Mouse (Mus musculus) right cerebral cortex, postnatal 14 days (tissue): ENCODE data around the gene Ascc2.
A peak's percentile ranks its signal among the peaks of the same experiment; 100 is the strongest.
"Not testable (repeated sequence)": the region's sequence is repeated elsewhere in the genome, so short reads cannot be mapped to it uniquely, and the experiment has no call there.

Experiments used
- DNase-seq: peaks from one replicate; pipeline ENCODE4 v3.0.0; 2022

Ascc2 gene

GRCm38 (mm10) chr11:4685510-4685909 lies 48.0 kb downstream of the Ascc2 start:
- DNase-seq, result no peak

- DNase-seq, result no peak
These were observed 49.5 kb downstream of the Ascc2 start for GRCm38 (mm10) chr11:4687027-4687426.

- DNase-seq, result no peak
These were observed 50.3 kb downstream of the Ascc2 start for GRCm38 (mm10) chr11:4687874-4688273.

GRCm38 (mm10) chr11:4688632-4689380 lies 51.3 kb downstream of the Ascc2 start:
- DNase-seq, result no peak

- DNase-seq, result no peak
These were observed 52.8 kb downstream of the Ascc2 start for GRCm38 (mm10) chr11:4690353-4690752.

GRCm38 (mm10) chr11:4691213-4691612 lies 53.7 kb downstream of the Ascc2 start:
- DNase-seq, result no peak

- DNase-seq, result no peak
These were observed 54.6 kb downstream of the Ascc2 start for GRCm38 (mm10) chr11:4692162-4692561.

- DNase-seq, result peak; percentile 74
These were observed 59.8 kb downstream of the Ascc2 start for GRCm38 (mm10) chr11:4697043-4697983.

- no peak for DNase-seq
These were observed 63.2 kb downstream of the Ascc2 start for GRCm38 (mm10) chr11:4700726-4701125.

- no peak for DNase-seq
These were observed 66.1 kb downstream of the Ascc2 start for GRCm38 (mm10) chr11:4703688-4704071.

- peak; percentile 92 for DNase-seq
These were observed 66.8 kb downstream of the Ascc2 start, which contains the start of the genes Uqcr10 and Zmat5 for GRCm38 (mm10) chr11:4704072-4704964. Uqcr10 (minus strand) TSS chr11:4704342. Zmat5 (plus strand) TSS chr11:4704678.

GRCm38 (mm10) chr11:4705178-4705577 lies 67.6 kb downstream of the Ascc2 start:
- DNase-seq, result no peak

GRCm38 (mm10) chr11:4710188-4710587 lies 72.6 kb downstream of the Ascc2 start:
- not testable (repeated sequence) for DNase-seq

GRCm38 (mm10) chr11:4712822-4713221 lies 75.3 kb downstream of the Ascc2 start:
- DNase-seq, result no peak

GRCm38 (mm10) chr11:4714727-4715126 lies 77.2 kb downstream of the Ascc2 start:
- no peak for DNase-seq

- DNase-seq, result no peak
These were observed 78.0 kb downstream of the Ascc2 start for GRCm38 (mm10) chr11:4715596-4715995.

- DNase-seq, result no peak
These were observed 79.1 kb downstream of the Ascc2 start for GRCm38 (mm10) chr11:4716530-4717236.

GRCm38 (mm10) chr11:4718548-4718947 lies 81.0 kb downstream of the Ascc2 start:
- DNase-seq, result no peak

GRCm38 (mm10) chr11:4719961-4720360 lies 82.4 kb downstream of the Ascc2 start:
- no peak for DNase-seq

- no peak for DNase-seq
These were observed 82.8 kb downstream of the Ascc2 start for GRCm38 (mm10) chr11:4720393-4720792.

GRCm38 (mm10) chr11:4720900-4721580 lies 83.5 kb downstream of the Ascc2 start:
- no peak for DNase-seq
